Mouse (Mus musculus): ENCODE measurements at regions not wholly inside any gene's neighbourhood (a gene's known extent, or its start where the extent isn't known, plus 50 kb on each side); places are given as distances from the start of the nearest gene placed in this dataset.

DNA sequence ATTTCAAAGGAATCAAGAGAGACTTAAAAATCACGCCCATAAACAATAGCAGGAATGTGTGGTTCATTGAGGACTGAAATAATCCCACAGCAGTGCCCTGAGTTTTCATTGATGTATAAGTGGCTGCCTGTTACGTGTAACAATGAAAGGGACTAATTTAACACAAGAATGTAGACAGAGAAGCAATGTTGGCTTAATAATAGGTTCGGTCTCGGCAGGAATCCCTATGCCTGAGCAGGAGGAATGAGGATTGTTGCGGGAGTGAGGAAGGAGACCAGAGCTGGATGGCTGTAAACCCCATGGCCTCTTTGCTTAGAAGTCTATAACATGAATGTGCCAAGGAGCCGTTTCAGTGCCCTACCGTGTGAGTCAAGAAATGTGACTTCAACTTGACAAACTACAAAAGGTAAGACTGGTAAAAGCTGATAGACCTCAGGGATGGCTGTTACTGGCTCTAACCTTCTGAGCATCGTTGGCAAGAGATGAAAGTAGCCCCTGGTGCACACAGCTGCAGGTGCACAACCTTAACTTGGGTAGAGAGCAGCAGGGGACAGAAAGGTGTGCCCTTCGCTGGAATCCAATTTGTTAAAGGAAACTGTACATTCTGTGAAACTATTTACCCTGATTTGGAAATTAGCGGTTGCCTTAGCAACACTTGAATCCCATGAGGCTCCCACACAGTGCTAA lies 165.9 kb upstream of the Gbe1 start:
- ATAC-seq (ENCODE audit: low FRiP score) (no peak), DNase-seq (ENCODE audit: low spot score) (no peak)
- Histone ChIP-seq H3K4me2 (replicated peaks; ENCODE audit: low read depth, low read length) (no peak overlapping the region), H3K4me3 (ENCODE audit: low read depth, low read length) (no peak overlapping the region), H3K27me3 (ENCODE audit: control insufficient read depth, insufficient read depth, low read length) (no peaks in the 10 kb centered on the region), H3K4me1 (replicated peaks; ENCODE audit: control insufficient read depth, insufficient read depth, low read length) (no peaks in the 10 kb centered on the region), H3K9ac (ENCODE audit: low read depth, low read length) (no peak overlapping the region), H3K9me3 (ENCODE audit: control insufficient read depth, low read length) (no peaks in the 10 kb centered on the region), H3K27ac (ENCODE audit: low read depth, low read length) (no peak overlapping the region), H3K36me3 (ENCODE audit: control insufficient read depth, insufficient read depth, low read length) (no peaks in the 10 kb centered on the region)
- WGBS = 53% methylated on average over 10 of the region's 10 CpGs

DNA sequence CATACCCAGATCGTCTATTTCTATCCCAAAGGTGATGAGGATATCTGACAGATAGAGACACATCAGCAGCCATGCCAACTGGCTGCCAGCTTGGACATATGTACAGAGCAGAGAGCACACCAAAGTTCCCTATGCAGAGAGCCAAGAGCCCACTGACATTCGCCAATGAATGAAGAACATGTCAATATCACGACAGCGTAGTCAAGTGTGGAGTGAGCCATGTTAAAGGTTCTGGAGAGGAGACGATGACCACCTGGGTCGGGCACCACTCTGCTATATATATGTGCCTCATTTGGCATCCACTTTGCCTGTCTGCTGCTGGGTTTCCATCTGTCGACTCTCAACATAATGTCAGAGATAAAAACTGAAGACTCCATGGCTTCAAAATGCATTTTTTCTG lies 159.2 kb upstream of the Gbe1 start:
- Histone ChIP-seq H3K9ac (ENCODE audit: low read depth, low read length) (no peak overlapping the region), H3K36me3 (ENCODE audit: control insufficient read depth, insufficient read depth, low read length) (no peaks in the 10 kb centered on the region), H3K4me1 (replicated peaks; ENCODE audit: control insufficient read depth, insufficient read depth, low read length) (no peaks in the 10 kb centered on the region), H3K4me2 (replicated peaks; ENCODE audit: low read depth, low read length) (no peak overlapping the region), H3K27ac (ENCODE audit: low read depth, low read length) (no peak overlapping the region), H3K27me3 (ENCODE audit: control insufficient read depth, insufficient read depth, low read length) (no peaks in the 10 kb centered on the region), H3K4me3 (ENCODE audit: low read depth, low read length) (no peak overlapping the region), H3K9me3 (ENCODE audit: control insufficient read depth, low read length) (no peaks in the 10 kb centered on the region)
- ATAC-seq (ENCODE audit: low FRiP score) (no peak), DNase-seq (ENCODE audit: low spot score) (no peak)
- WGBS = 89% methylated on average over 7 of the region's 7 CpGs

DNA sequence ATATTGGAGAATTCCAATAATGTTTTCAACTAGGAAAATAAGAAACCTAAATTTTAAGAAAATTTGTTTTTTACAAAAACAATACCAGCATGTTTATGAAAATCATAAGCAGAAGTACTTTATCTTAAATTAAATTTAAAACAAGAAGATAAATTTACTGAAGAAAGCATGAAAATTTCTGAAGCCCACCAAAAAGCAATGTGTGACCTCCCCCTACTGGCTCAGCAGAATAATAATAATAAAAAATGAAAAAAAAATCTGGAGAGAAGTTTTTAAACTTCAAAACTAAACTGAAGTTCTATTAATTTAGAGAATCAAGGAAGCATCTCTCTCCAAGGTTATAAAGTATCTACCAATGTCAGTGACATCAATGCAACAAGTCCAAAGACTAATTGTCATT lies 153.2 kb upstream of the Gbe1 start:
- no peaks in the 10 kb centered on the region for H3K9me3 ChIP-seq (ENCODE audit: control insufficient read depth, low read length)
- no peak overlapping the region for H3K4me3 ChIP-seq (ENCODE audit: low read depth, low read length)
- H3K27ac ChIP-seq (ENCODE audit: low read depth, low read length) = no peak overlapping the region
- no peaks in the 10 kb centered on the region for H3K36me3 ChIP-seq (ENCODE audit: control insufficient read depth, insufficient read depth, low read length)
- no peaks in the 10 kb centered on the region for H3K4me1 ChIP-seq (replicated peaks; ENCODE audit: control insufficient read depth, insufficient read depth, low read length)
- no peaks in the 10 kb centered on the region for H3K27me3 ChIP-seq (ENCODE audit: control insufficient read depth, insufficient read depth, low read length)
- no peak overlapping the region for H3K4me2 ChIP-seq (replicated peaks; ENCODE audit: low read depth, low read length)
- no peak for ATAC-seq (ENCODE audit: low FRiP score)
- no peak for DNase-seq (ENCODE audit: low spot score)
- H3K9ac ChIP-seq (ENCODE audit: low read depth, low read length) = no peak overlapping the region

DNA sequence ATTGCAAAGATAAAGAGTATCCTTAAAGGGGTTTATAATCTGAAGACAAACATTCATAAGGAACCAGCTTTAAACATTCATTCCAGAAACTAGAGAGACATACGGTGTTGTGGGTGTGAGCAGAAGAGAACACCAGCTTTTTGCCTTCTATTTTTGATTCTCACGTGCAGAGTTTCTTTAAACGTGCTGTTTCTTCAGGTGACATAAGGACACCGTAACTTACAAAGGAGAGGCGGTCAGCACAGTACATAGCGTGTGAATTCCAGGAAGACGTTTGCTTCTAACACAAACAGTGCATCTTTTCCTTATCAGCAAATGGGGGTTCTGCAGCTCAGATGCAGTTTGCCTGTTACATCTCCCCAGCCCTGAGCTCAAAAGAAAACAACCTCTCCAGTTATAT lies 138.6 kb upstream of the Gbe1 start:
- WGBS = 83% methylated on average over 7 of the region's 7 CpGs
- no peaks in the 10 kb centered on the region for H3K4me1 ChIP-seq (replicated peaks; ENCODE audit: control insufficient read depth, insufficient read depth, low read length)
- no peak overlapping the region for H3K9ac ChIP-seq (ENCODE audit: low read depth, low read length)
- H3K4me3 ChIP-seq (ENCODE audit: low read depth, low read length) = no peak overlapping the region
- H3K4me2 ChIP-seq (replicated peaks; ENCODE audit: low read depth, low read length) = no peak overlapping the region
- no peaks in the 10 kb centered on the region for H3K9me3 ChIP-seq (ENCODE audit: control insufficient read depth, low read length)
- ATAC-seq (ENCODE audit: low FRiP score) = no peak
- H3K36me3 ChIP-seq (ENCODE audit: control insufficient read depth, insufficient read depth, low read length) = no peaks in the 10 kb centered on the region
- no peak for DNase-seq (ENCODE audit: low spot score)
- H3K27me3 ChIP-seq (ENCODE audit: control insufficient read depth, insufficient read depth, low read length) = no peaks in the 10 kb centered on the region
- no peak overlapping the region for H3K27ac ChIP-seq (ENCODE audit: low read depth, low read length)

DNA sequence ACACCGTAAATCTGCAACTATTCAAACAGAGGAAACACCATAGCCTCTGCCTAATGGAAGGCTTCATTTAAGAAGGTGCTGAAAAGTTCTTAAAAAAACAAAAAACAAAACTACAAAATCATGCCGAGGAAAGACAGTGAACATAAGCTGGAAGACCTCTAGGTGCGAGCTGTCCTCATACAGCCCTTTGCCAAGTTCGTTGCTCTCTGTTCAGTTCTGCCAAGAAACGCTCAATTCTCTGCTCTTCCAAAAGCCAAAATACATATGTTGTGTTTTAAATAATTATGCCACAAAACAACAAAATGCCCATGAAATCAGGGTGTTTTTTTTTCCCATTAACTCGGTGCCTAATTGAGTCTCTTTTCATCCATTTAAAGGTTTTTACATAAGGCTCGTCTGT lies 134.8 kb upstream of the Gbe1 start:
- H3K27ac ChIP-seq (ENCODE audit: low read depth, low read length) = no peak overlapping the region
- H3K4me3 ChIP-seq (ENCODE audit: low read depth, low read length) = no peak overlapping the region
- H3K9ac ChIP-seq (ENCODE audit: low read depth, low read length) = no peak overlapping the region
- H3K36me3 ChIP-seq (ENCODE audit: control insufficient read depth, insufficient read depth, low read length) = no peaks in the 10 kb centered on the region
- no peak overlapping the region for H3K4me2 ChIP-seq (replicated peaks; ENCODE audit: low read depth, low read length)
- WGBS = 85% methylated on average over 7 of the region's 7 CpGs
- no peaks in the 10 kb centered on the region for H3K27me3 ChIP-seq (ENCODE audit: control insufficient read depth, insufficient read depth, low read length)
- H3K9me3 ChIP-seq (ENCODE audit: control insufficient read depth, low read length) = no peaks in the 10 kb centered on the region
- no peaks in the 10 kb centered on the region for H3K4me1 ChIP-seq (replicated peaks; ENCODE audit: control insufficient read depth, insufficient read depth, low read length)
- no peak for DNase-seq (ENCODE audit: low spot score)
- ATAC-seq (ENCODE audit: low FRiP score) = no peak

DNA sequence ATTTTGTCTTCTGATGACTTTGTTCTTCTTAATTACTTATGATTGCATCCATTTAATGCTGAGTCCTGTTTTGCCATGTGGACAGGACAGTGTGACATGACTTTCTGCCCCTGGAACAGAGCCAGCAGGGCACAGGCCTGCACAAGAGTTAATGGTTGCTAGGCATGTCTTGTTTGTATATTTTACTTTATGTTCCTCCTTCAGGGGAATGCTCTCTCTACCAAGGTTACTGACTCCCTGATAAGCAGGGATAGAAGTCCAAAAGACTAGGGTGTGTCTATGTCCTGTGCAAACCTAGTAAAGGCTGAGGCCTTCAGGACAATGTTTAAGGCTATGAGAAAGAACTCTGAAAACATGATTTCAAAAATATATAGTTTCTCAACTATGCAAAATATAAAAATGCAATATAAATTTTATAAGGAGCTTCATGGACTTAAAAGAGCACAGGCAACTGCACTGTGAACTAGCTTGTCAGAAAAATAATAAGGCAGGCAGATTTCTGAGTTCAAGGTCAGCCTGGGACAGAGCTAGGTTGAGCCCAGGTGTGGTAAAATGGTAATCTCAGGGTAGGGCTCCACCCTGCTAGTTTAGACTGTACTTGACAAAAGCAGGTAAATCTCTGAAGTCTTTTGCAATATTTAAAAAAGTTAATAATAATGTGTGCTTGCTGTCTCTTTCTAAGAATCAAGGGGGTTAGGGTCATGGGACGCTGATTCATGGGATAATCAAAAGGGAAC lies 99.7 kb upstream of the Gbe1 start:
- Histone ChIP-seq H3K9me3 (ENCODE audit: control insufficient read depth, low read length) (no peaks in the 10 kb centered on the region), H3K27ac (ENCODE audit: low read depth, low read length) (no peak overlapping the region), H3K27me3 (ENCODE audit: control insufficient read depth, insufficient read depth, low read length) (no peaks in the 10 kb centered on the region), H3K9ac (ENCODE audit: low read depth, low read length) (no peak overlapping the region), H3K4me2 (replicated peaks; ENCODE audit: low read depth, low read length) (no peak overlapping the region), H3K36me3 (ENCODE audit: control insufficient read depth, insufficient read depth, low read length) (no peaks in the 10 kb centered on the region), H3K4me1 (replicated peaks; ENCODE audit: control insufficient read depth, insufficient read depth, low read length) (no peaks in the 10 kb centered on the region), H3K4me3 (ENCODE audit: low read depth, low read length) (no peak overlapping the region)
- 65% methylated on average over 1 of the region's 1 CpGs for WGBS
- no peak for ATAC-seq (ENCODE audit: low FRiP score)
- no peak for DNase-seq (ENCODE audit: low spot score)

DNA sequence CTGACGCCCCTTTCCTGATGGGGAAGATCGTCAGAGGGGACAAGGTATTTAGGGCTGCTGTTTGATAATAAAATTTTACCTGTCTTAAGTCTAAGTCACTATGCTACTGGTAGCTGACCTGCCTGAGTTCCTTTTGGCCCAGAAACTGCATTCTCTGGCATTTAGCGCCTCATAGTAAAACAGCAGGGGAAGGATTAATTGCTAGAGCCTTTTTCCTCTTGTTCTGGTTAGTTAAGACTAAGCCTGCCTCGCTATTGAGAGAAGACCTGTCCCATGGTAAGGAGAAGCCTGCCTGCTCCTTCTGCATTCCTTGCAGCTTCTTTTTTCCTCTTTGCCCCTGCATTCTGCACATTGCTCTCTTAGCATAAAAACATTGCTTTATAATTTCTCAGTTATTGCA lies 98.9 kb upstream of the Gbe1 start:
- no peak overlapping the region for H3K4me2 ChIP-seq (replicated peaks; ENCODE audit: low read depth, low read length)
- no peak overlapping the region for H3K9ac ChIP-seq (ENCODE audit: low read depth, low read length)
- no peak overlapping the region for H3K4me3 ChIP-seq (ENCODE audit: low read depth, low read length)
- no peaks in the 10 kb centered on the region for H3K4me1 ChIP-seq (replicated peaks; ENCODE audit: control insufficient read depth, insufficient read depth, low read length)
- no peaks in the 10 kb centered on the region for H3K36me3 ChIP-seq (ENCODE audit: control insufficient read depth, insufficient read depth, low read length)
- H3K27me3 ChIP-seq (ENCODE audit: control insufficient read depth, insufficient read depth, low read length) = no peaks in the 10 kb centered on the region
- no peak for ATAC-seq (ENCODE audit: low FRiP score)
- H3K27ac ChIP-seq (ENCODE audit: low read depth, low read length) = no peak overlapping the region
- no peak for DNase-seq (ENCODE audit: low spot score)
- 28% methylated on average over 4 of the region's 4 CpGs for WGBS
- H3K9me3 ChIP-seq (ENCODE audit: control insufficient read depth, low read length) = no peaks in the 10 kb centered on the region

DNA sequence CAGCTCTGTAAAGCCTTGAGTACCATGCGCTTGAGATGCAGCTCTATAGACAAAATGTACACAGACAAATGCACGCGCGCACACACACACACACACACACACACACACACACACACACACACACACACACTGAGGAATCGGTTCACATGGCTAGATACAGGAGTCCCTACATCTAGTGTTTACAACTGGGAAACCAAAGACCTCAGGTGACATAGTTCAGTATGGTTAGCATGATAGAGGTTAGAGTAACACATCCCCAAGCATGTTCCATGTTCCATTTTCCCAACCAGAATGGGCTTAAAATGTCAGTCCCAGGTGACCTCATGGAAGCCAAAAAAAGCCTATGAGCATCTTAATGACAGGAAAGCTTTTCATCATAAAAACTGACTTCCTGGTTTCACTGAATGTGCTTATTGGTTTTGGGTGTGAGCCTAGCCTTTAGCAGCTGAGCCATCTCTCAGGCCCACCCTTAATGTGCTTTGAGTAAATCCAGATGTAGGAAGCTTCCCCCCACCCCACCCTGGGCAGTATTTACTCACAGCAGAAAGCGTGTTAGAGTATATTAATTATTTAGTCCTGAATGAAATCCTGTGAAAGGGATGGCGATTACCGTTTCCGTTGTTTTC lies 86.0 kb upstream of the Gbe1 start:
- H3K27ac ChIP-seq (ENCODE audit: low read depth, low read length) = no peak overlapping the region
- H3K9ac ChIP-seq (ENCODE audit: low read depth, low read length) = no peak overlapping the region
- H3K4me3 ChIP-seq (ENCODE audit: low read depth, low read length) = no peak overlapping the region
- ATAC-seq (ENCODE audit: low FRiP score) (no peak), DNase-seq (ENCODE audit: low spot score) (no peak)
- no peaks in the 10 kb centered on the region for H3K27me3 ChIP-seq (ENCODE audit: control insufficient read depth, insufficient read depth, low read length)
- H3K4me2 ChIP-seq (replicated peaks; ENCODE audit: low read depth, low read length) = no peak overlapping the region
- 91% methylated on average over 9 of the region's 9 CpGs for WGBS
- H3K4me1 ChIP-seq (replicated peaks; ENCODE audit: control insufficient read depth, insufficient read depth, low read length) = no peaks in the 10 kb centered on the region
- no peaks in the 10 kb centered on the region for H3K9me3 ChIP-seq (ENCODE audit: control insufficient read depth, low read length)
- H3K36me3 ChIP-seq (ENCODE audit: control insufficient read depth, insufficient read depth, low read length) = no peaks in the 10 kb centered on the region

DNA sequence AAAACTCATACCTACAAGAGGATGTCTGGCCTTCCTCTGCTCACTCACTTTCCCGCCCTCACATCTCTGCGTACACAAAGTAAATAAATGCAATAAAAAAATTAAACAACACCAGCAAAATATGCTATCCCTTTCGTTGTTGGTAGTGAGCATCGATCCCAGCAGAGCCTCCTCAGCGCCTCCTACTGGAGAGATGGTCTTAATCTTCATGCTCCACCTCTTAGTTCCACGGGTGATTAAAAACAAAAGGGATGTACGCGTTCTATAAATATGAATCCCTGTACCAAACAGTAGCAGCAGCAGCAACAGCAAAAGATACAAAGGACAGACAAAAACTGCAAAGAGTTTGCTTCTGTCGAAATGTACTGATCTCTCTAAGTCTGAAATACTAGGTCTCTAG lies 81.0 kb upstream of the Gbe1 start:
- no peak overlapping the region for H3K4me2 ChIP-seq (replicated peaks; ENCODE audit: low read depth, low read length)
- no peak for ATAC-seq (ENCODE audit: low FRiP score)
- H3K27me3 ChIP-seq (ENCODE audit: control insufficient read depth, insufficient read depth, low read length) = no peaks in the 10 kb centered on the region
- DNase-seq (ENCODE audit: low spot score) = no peak
- no peak overlapping the region for H3K9ac ChIP-seq (ENCODE audit: low read depth, low read length)
- H3K36me3 ChIP-seq (ENCODE audit: control insufficient read depth, insufficient read depth, low read length) = no peaks in the 10 kb centered on the region
- H3K4me3 ChIP-seq (ENCODE audit: low read depth, low read length) = no peak overlapping the region
- 88% methylated on average over 9 of the region's 9 CpGs for WGBS
- no peaks in the 10 kb centered on the region for H3K4me1 ChIP-seq (replicated peaks; ENCODE audit: control insufficient read depth, insufficient read depth, low read length)
- no peaks in the 10 kb centered on the region for H3K9me3 ChIP-seq (ENCODE audit: control insufficient read depth, low read length)
- H3K27ac ChIP-seq (ENCODE audit: low read depth, low read length) = no peak overlapping the region
